Mouse (Mus musculus): Measurements from ENCODE around the gene Irak2. TPM values are rescaled to one million over a fixed set of nuclear protein-coding genes. Genes with fewer than 3 reads are reported as not detected.

Irak2 gene
- polyA plus RNA-seq, 1 experiment from 2014 or later = 9.3 TPM

DNA sequence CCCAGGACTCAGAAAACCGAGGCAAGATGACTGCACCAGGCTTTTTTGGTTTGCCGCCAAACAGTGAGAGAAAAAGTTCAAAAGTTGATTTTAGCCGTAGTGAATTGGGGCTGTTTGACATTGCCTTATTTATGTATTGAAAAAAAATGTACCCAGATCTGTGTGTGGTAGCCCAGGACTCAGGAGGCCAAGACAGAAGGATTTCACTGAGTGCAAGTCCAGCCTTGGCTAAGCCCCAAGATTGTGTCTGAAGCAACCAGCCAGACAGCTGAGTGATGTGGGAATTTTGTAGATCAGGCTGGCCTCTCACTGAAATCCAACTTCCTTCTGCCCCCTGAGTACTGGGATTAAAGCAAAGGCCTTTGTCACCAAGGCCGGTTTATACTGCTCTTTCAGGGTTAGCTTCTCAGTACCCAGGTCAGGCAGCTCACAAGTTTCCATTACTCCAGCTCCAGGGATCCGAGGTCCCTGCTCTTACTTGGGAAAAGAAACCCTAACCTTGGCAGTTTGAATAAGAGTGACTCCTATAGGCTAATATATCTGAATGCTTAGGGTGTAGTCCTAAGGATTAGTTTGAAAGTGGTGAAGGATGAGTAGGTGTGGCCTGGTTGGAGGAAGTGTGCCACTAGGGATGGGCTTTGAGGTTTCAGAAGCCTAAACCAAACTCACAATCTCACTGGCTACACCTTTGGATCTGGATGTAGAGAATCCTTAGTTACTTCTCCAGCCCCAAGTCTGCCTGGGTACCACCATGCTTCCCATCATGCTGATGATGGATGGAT, 13.1 kb upstream of the Irak2 start:
- Histone ChIP-seq H3K4me1 (ENCODE audit: control insufficient read depth, insufficient read depth, low read length) (peaks cover 12% of the 10 kb centered on the region), H3K9me3 (replicated peaks; ENCODE audit: control insufficient read depth, low read length) (no peaks in the 10 kb centered on the region), H3K9ac (ENCODE audit: low read length) (peak overlapping the region; percentile 90), H3K27me3 (ENCODE audit: control insufficient read depth, insufficient read depth, low read length) (no peaks in the 10 kb centered on the region), H3K27ac (ENCODE audit: low read length) (no peak overlapping the region), H3K36me3 (ENCODE audit: control insufficient read depth, insufficient read depth, low read length) (peaks cover 16% of the 10 kb centered on the region), H3K4me2 (ENCODE audit: low read depth, low read length) (peak overlapping the region; percentile 66), H3K4me3 (replicated peaks; ENCODE audit: low read length) (peak overlapping the region; percentile 80)
- 25% methylated on average over 5 of the region's 5 CpGs for WGBS
- no peak for ATAC-seq (ENCODE audit: insufficient read depth, low FRiP score)

GRCm38 (mm10) chr6:113630322-113630721, 7.9 kb upstream of the Irak2 start:
- ATAC-seq (ENCODE audit: insufficient read depth, low FRiP score) = no peak
- 76% methylated on average over 5 of the region's 5 CpGs for WGBS
- Histone ChIP-seq H3K9me3 (replicated peaks; ENCODE audit: control insufficient read depth, low read length) (no peaks in the 10 kb centered on the region), H3K27me3 (ENCODE audit: control insufficient read depth, insufficient read depth, low read length) (no peaks in the 10 kb centered on the region), H3K9ac (ENCODE audit: low read length) (no peak overlapping the region), H3K4me3 (replicated peaks; ENCODE audit: low read length) (no peak overlapping the region), H3K36me3 (ENCODE audit: control insufficient read depth, insufficient read depth, low read length) (peaks cover 17% of the 10 kb centered on the region), H3K4me1 (ENCODE audit: control insufficient read depth, insufficient read depth, low read length) (peaks cover 4% of the 10 kb centered on the region), H3K4me2 (ENCODE audit: low read depth, low read length) (no peak overlapping the region), H3K27ac (ENCODE audit: low read length) (no peak overlapping the region)

GRCm38 (mm10) chr6:113632863-113633262, 5.4 kb upstream of the Irak2 start:
- Histone ChIP-seq H3K36me3 (ENCODE audit: control insufficient read depth, insufficient read depth, low read length) (peaks cover 17% of the 10 kb centered on the region), H3K9ac (ENCODE audit: low read length) (no peak overlapping the region), H3K4me1 (ENCODE audit: control insufficient read depth, insufficient read depth, low read length) (no peaks in the 10 kb centered on the region), H3K27me3 (ENCODE audit: control insufficient read depth, insufficient read depth, low read length) (no peaks in the 10 kb centered on the region), H3K27ac (ENCODE audit: low read length) (no peak overlapping the region), H3K4me2 (ENCODE audit: low read depth, low read length) (no peak overlapping the region), H3K9me3 (replicated peaks; ENCODE audit: control insufficient read depth, low read length) (no peaks in the 10 kb centered on the region), H3K4me3 (replicated peaks; ENCODE audit: low read length) (no peak overlapping the region)
- WGBS = 82% methylated on average over 4 of the region's 4 CpGs
- no peak for ATAC-seq (ENCODE audit: insufficient read depth, low FRiP score)

- peak overlapping the region; percentile 81; the same call in 1 of the 2 replicates for H3K4me2 ChIP-seq (ENCODE audit: low read depth, low read length)
- H3K4me1 ChIP-seq (ENCODE audit: control insufficient read depth, insufficient read depth, low read length) = no peaks in the 10 kb centered on the region
- no peaks in the 10 kb centered on the region for H3K27me3 ChIP-seq (ENCODE audit: control insufficient read depth, insufficient read depth, low read length)
- H3K27ac ChIP-seq (ENCODE audit: low read length) = no peak overlapping the region
- no peak overlapping the region for H3K9ac ChIP-seq (ENCODE audit: low read length)
- WGBS = 77% methylated on average over 4 of the region's 4 CpGs
- ATAC-seq (ENCODE audit: insufficient read depth, low FRiP score) = no peak
- H3K4me3 ChIP-seq (replicated peaks; ENCODE audit: low read length) = no peak overlapping the region
- H3K9me3 ChIP-seq (replicated peaks; ENCODE audit: control insufficient read depth, low read length) = no peaks in the 10 kb centered on the region
- H3K36me3 ChIP-seq (ENCODE audit: control insufficient read depth, insufficient read depth, low read length) = no peaks in the 10 kb centered on the region
These were observed 934 bp downstream of the Irak2 start for GRCm38 (mm10) chr6:113639201-113639600.

DNA sequence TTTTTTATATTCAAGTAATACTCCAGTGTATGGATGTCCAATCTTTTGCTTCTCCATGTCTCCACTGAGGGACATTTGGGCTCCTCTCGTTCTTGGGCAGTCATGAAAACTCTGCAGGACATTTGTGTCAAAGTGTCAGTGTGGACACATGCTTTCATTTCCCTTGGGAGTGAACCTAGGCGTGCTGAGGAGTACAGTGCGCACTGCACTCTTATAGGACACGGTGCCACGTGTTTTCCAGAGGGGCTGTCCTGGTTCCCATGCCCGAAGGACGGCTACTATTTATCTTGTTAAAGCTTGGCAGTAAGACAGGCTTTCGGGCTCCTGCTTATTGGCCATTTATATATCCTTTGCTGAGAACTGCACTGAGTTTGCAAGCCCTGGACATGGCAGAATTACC, 4.3 kb downstream of the Irak2 start:
- no peak overlapping the region for H3K4me3 ChIP-seq (replicated peaks; ENCODE audit: low read length)
- no peak overlapping the region for H3K27ac ChIP-seq (ENCODE audit: low read length)
- no peak overlapping the region for H3K9ac ChIP-seq (ENCODE audit: low read length)
- H3K4me1 ChIP-seq (ENCODE audit: control insufficient read depth, insufficient read depth, low read length) = no peaks in the 10 kb centered on the region
- WGBS = 70% methylated on average over 8 of the region's 8 CpGs
- no peaks in the 10 kb centered on the region for H3K27me3 ChIP-seq (ENCODE audit: control insufficient read depth, insufficient read depth, low read length)
- H3K9me3 ChIP-seq (replicated peaks; ENCODE audit: control insufficient read depth, low read length) = no peaks in the 10 kb centered on the region
- no peak overlapping the region for H3K4me2 ChIP-seq (ENCODE audit: low read depth, low read length)
- ATAC-seq (ENCODE audit: insufficient read depth, low FRiP score) = no peak
- H3K36me3 ChIP-seq (ENCODE audit: control insufficient read depth, insufficient read depth, low read length) = no peaks in the 10 kb centered on the region

DNA sequence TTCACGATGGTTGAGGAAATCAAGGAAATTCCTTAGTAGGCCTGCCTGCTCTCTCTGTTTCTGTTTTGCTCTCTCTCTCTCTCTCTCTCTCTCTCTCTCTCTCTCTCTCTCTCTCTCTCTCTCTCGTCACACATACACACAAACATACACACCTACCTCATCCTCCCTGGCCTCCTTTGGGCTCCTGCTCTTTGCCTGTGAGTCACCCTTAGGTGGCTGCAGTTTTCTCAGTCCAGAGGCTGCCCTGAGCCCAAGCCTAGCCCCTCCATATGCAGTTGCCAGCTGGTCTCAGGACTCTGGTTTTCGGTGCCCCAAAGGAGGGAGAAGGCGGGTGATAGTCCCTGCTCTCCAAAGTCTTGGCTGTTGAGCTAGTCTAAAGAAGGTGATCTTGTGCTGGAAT, 4.8 kb downstream of the Irak2 start:
- Histone ChIP-seq H3K4me3 (replicated peaks; ENCODE audit: low read length) (no peak overlapping the region), H3K9ac (ENCODE audit: low read length) (no peak overlapping the region), H3K27ac (ENCODE audit: low read length) (peak overlapping the region; percentile 5; the same call in 1 of the 2 replicates), H3K4me2 (ENCODE audit: low read depth, low read length) (no peak overlapping the region), H3K27me3 (ENCODE audit: control insufficient read depth, insufficient read depth, low read length) (no peaks in the 10 kb centered on the region), H3K36me3 (ENCODE audit: control insufficient read depth, insufficient read depth, low read length) (no peaks in the 10 kb centered on the region), H3K9me3 (replicated peaks; ENCODE audit: control insufficient read depth, low read length) (no peaks in the 10 kb centered on the region), H3K4me1 (ENCODE audit: control insufficient read depth, insufficient read depth, low read length) (no peaks in the 10 kb centered on the region)
- ATAC-seq (ENCODE audit: insufficient read depth, low FRiP score) = no peak
- WGBS = 68% methylated on average over 4 of the region's 4 CpGs

DNA sequence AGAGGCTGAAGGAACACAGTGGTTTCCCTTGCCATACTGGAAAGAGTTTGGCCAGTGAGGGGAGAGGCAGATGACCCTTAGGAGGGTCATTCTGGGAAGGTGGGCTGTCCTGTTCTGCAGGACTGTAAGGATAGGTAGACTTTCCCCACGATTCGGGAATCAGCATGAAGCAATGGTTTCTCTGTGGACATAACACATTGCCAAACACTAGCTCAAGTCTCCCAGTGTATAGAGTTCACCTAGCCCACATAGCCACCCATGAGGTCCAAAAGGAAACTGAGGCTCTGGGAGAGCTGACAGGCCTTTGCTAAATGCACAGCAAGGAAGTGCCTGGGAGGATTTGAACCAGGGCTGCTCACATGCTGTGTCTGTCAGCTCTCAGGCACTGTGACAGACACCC, 5.7 kb downstream of the Irak2 start:
- ATAC-seq (ENCODE audit: insufficient read depth, low FRiP score) = no peak
- no peak overlapping the region; the same call in 1 of the 2 replicates for H3K27ac ChIP-seq (ENCODE audit: low read length)
- H3K36me3 ChIP-seq (ENCODE audit: control insufficient read depth, insufficient read depth, low read length) = no peaks in the 10 kb centered on the region
- no peak overlapping the region for H3K4me3 ChIP-seq (replicated peaks; ENCODE audit: low read length)
- H3K9ac ChIP-seq (ENCODE audit: low read length) = no peak overlapping the region
- H3K9me3 ChIP-seq (replicated peaks; ENCODE audit: control insufficient read depth, low read length) = no peaks in the 10 kb centered on the region
- WGBS = 84% methylated on average over 2 of the region's 2 CpGs
- no peaks in the 10 kb centered on the region for H3K27me3 ChIP-seq (ENCODE audit: control insufficient read depth, insufficient read depth, low read length)
- H3K4me2 ChIP-seq (ENCODE audit: low read depth, low read length) = no peak overlapping the region
- no peaks in the 10 kb centered on the region for H3K4me1 ChIP-seq (ENCODE audit: control insufficient read depth, insufficient read depth, low read length)

GRCm38 (mm10) chr6:113644808-113645207, 6.5 kb downstream of the Irak2 start:
- 69% methylated on average over 8 of the region's 8 CpGs for WGBS
- no peaks in the 10 kb centered on the region for H3K27me3 ChIP-seq (ENCODE audit: control insufficient read depth, insufficient read depth, low read length)
- no peak for ATAC-seq (ENCODE audit: insufficient read depth, low FRiP score)

DNA sequence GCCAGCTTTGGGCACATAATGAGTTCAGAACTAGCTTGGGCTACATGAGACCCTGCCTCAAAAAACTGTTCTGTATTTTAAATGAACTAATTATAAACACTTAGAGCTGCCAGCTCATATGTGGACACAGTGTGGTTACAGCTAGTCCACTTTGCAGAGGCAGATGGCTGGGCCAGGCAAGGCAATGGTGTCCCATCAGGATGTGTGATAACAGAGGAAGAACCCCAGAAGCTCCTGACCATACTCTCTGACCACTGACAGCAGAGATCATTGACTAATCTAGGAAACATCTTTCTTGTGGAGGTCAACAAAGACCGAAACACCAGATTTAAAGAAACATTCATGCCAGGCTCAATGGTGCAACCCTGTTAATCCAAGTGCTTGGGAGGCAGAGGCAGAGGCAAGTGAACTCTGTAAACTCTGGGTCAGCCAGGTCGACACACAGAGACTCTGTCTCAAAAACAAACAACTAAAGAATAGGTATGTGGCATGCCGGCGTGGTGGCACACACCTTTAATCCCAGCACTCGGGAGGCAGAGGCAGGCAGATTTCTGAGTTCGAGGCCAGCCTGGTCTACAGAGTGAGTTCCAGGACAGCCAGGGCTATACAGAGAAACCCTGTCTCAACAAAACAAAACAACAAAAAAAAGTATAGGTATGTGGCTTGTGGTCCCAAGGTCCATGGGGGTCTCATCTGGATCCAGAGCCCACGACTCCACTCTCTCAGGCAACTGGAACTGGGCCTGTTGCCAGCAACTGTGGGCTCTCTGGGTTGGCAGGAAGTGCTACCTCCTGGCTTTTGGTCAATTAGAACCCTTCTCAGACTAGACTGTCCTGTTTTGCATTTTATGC, 11.3 kb downstream of the Irak2 start:
- Histone ChIP-seq H3K9ac (ENCODE audit: low read length) (no peak overlapping the region), H3K27ac (ENCODE audit: low read length) (peak overlapping the region; percentile 43), H3K9me3 (replicated peaks; ENCODE audit: control insufficient read depth, low read length) (no peaks in the 10 kb centered on the region), H3K4me1 (ENCODE audit: control insufficient read depth, insufficient read depth, low read length) (no peaks in the 10 kb centered on the region), H3K4me2 (ENCODE audit: low read depth, low read length) (no peak overlapping the region), H3K27me3 (ENCODE audit: control insufficient read depth, insufficient read depth, low read length) (no peaks in the 10 kb centered on the region), H3K36me3 (ENCODE audit: control insufficient read depth, insufficient read depth, low read length) (no peaks in the 10 kb centered on the region), H3K4me3 (replicated peaks; ENCODE audit: low read length) (no peak overlapping the region)
- 80% methylated on average over 7 of the region's 7 CpGs for WGBS
- no peak for ATAC-seq (ENCODE audit: insufficient read depth, low FRiP score)

More at GRCm38 (mm10) chr6:113644808-113645207, 6.5 kb downstream of the Irak2 start:
- no peak overlapping the region for H3K9ac ChIP-seq (ENCODE audit: low read length)
- H3K9me3 ChIP-seq (replicated peaks; ENCODE audit: control insufficient read depth, low read length) = no peaks in the 10 kb centered on the region
- H3K4me3 ChIP-seq (replicated peaks; ENCODE audit: low read length) = no peak overlapping the region
- H3K36me3 ChIP-seq (ENCODE audit: control insufficient read depth, insufficient read depth, low read length) = no peaks in the 10 kb centered on the region
- no peak overlapping the region for H3K4me2 ChIP-seq (ENCODE audit: low read depth, low read length)
- H3K4me1 ChIP-seq (ENCODE audit: control insufficient read depth, insufficient read depth, low read length) = no peaks in the 10 kb centered on the region
- peak overlapping the region; percentile 60 for H3K27ac ChIP-seq (ENCODE audit: low read length)

All from stomach, embryonic 16.5 days (tissue).